Mouse (Mus musculus) myocyte (in vitro differentiated cells): ENCODE results near the gene Slc15a3. TPM values are rescaled to one million over a fixed set of nuclear protein-coding genes. Genes with fewer than 3 reads are reported as not detected.

Experiments used
- H3K27me3 ChIP-seq: one replicate; pipeline ENCODE4 v1.6.1; 2011; ENCODE audit not compliant: control insufficient read depth, insufficient read depth, insufficient read length
- H3K36me3 ChIP-seq: one replicate; pipeline ENCODE4 v1.6.1; 2011; ENCODE audit not compliant: control insufficient read depth, insufficient read depth
- H3K4me2 ChIP-seq: one replicate; pipeline ENCODE4 v1.6.1; 2011; ENCODE audit warnings: low read depth, control low read depth
- H3K4me3 ChIP-seq: one replicate; pipeline ENCODE4 v1.5.1; 2011; ENCODE audit warnings: mild to moderate bottlenecking, control low read depth, moderate library complexity
- H3K79me2 ChIP-seq: one replicate; pipeline ENCODE4 v1.6.1; 2011; ENCODE audit not compliant: control insufficient read depth, insufficient read depth
- H3ac ChIP-seq: one replicate; pipeline ENCODE4 v1.6.1; 2011; ENCODE audit not compliant: control insufficient read depth, insufficient read length
- CEBPB ChIP-seq: IDR thresholded peaks from 2 replicates; pipeline ENCODE4 v1.6.1; 2011; ENCODE audit warnings: mild to moderate bottlenecking, moderate library complexity; ENCODE audit not compliant: poor library complexity, insufficient read depth, severe bottlenecking
- E2F4 ChIP-seq: IDR thresholded peaks from one replicate; pipeline ENCODE4 v1.6.1; 2011; ENCODE audit warnings: mild to moderate bottlenecking, control low read depth, moderate library complexity; ENCODE audit not compliant: insufficient read depth
- MAX ChIP-seq: IDR thresholded peaks from one replicate; pipeline ENCODE4 v1.6.1; 2011; ENCODE audit warnings: low read depth, mild to moderate bottlenecking, control low read depth
- MYOD1 ChIP-seq, 3 experiments: IDR thresholded peaks; one replicate each; pipeline ENCODE4 v1.6.1; 2011; ENCODE audit warnings: control low read depth in 2 of 3, low read depth in 2 of 3, mild to moderate bottlenecking in 2 of 3, moderate library complexity in 1 of 3; ENCODE audit not compliant: insufficient read length in 2 of 3, control insufficient read depth in 1 of 3
- MYOG ChIP-seq, 3 experiments: IDR thresholded peaks; one replicate each; pipeline ENCODE4 v1.6.1; 2011; ENCODE audit warnings: control low read depth in 2 of 3, low read depth in 2 of 3, mild to moderate bottlenecking in 2 of 3; ENCODE audit not compliant: insufficient read length in 2 of 3, control insufficient read depth in 1 of 3, insufficient read depth in 1 of 3
- POLR2A ChIP-seq: IDR thresholded peaks from one replicate; pipeline ENCODE4 v1.6.1; 2011; ENCODE audit warnings: low read depth, mild to moderate bottlenecking, control low read depth, moderate library complexity; ENCODE audit not compliant: insufficient read length
- POLR2AphosphoS2 ChIP-seq: IDR thresholded peaks from one replicate; pipeline ENCODE4 v1.6.1; 2011; ENCODE audit warnings: low read depth, control low read depth; ENCODE audit not compliant: insufficient read length
- REST ChIP-seq: IDR thresholded peaks from one replicate; pipeline ENCODE4 v1.6.1; 2011; ENCODE audit warnings: mild to moderate bottlenecking, control low read depth, moderate library complexity; ENCODE audit not compliant: insufficient read depth, insufficient read length
- SRF ChIP-seq: IDR thresholded peaks from one replicate; pipeline ENCODE4 v1.6.1; 2011; ENCODE audit warnings: low read depth; ENCODE audit not compliant: control insufficient read depth, insufficient read length
- TCF12 ChIP-seq: IDR thresholded peaks from one replicate; pipeline ENCODE4 v1.6.1; 2011; ENCODE audit warnings: mild to moderate bottlenecking, control low read depth; ENCODE audit not compliant: poor library complexity, insufficient read depth, severe bottlenecking
- TCF3 ChIP-seq: IDR thresholded peaks from one replicate; pipeline ENCODE4 v1.6.1; 2011; ENCODE audit warnings: low read depth, control low read depth; ENCODE audit not compliant: insufficient read length
- USF1 ChIP-seq: IDR thresholded peaks from one replicate; pipeline ENCODE4 v1.6.1; 2011; ENCODE audit warnings: low read depth, mild to moderate bottlenecking, control low read depth, moderate library complexity
- polyA plus RNA-seq: library from polyadenylated mRNA; unstranded; fragments of >200 nt; fragmentation: generic; extraction: Trizol; gene quantifications from one replicate; pipeline ENCODE4 v1.2.1, GENCODE M21; 2012; ENCODE audit warnings: missing spikeins

Gene Slc15a3
- polyA plus RNA-seq, 1 experiment: 0.02 TPM

- Histone ChIP-seq H3K79me2 (no peaks in the 10 kb centered on the region), H3K4me2 (no peak overlapping the region), H3K27me3 (no peaks in the 10 kb centered on the region), H3ac (no peak overlapping the region), H3K4me3 (no peak overlapping the region), H3K36me3 (no peaks in the 10 kb centered on the region)
- TF ChIP-seq E2F4: no peak
- TF ChIP-seq MAX: no peak
- no peak for TF ChIP-seq SRF
- TF ChIP-seq REST: no peak
- TF ChIP-seq CEBPB: no peak
- no peak for TF ChIP-seq MYOD1 (IDR thresholded peaks at IDR 0.05; ENCODE audit: control insufficient read depth in 1 of 3, insufficient read length in 2 of 3, low read depth in 2 of 3)
- TF ChIP-seq TCF3: no peak
- no peak for TF ChIP-seq TCF12
- TF ChIP-seq POLR2AphosphoS2: no peak
- no peak for TF ChIP-seq USF1
- TF ChIP-seq POLR2A: no peak
- TF ChIP-seq MYOG (IDR thresholded peaks at IDR 0.05; ENCODE audit: control insufficient read depth in 1 of 3, insufficient read depth in 1 of 3, insufficient read length in 2 of 3, low read depth in 2 of 3): no peak
These were observed 33.8 kb upstream of the Slc15a3 start for GRCm38 (mm10) chr19:10805661-10806285.

- Histone ChIP-seq H3K79me2 (no peaks in the 10 kb centered on the region), H3K4me2 (no peak overlapping the region), H3K27me3 (no peaks in the 10 kb centered on the region), H3K36me3 (no peaks in the 10 kb centered on the region), H3ac (no peak overlapping the region), H3K4me3 (no peak overlapping the region)
- TF ChIP-seq E2F4: no peak
- TF ChIP-seq MYOD1 (IDR thresholded peaks at IDR 0.05; ENCODE audit: control insufficient read depth in 1 of 3, insufficient read length in 2 of 3, low read depth in 2 of 3): no peak
- TF ChIP-seq SRF: no peak
- TF ChIP-seq TCF12: no peak
- TF ChIP-seq POLR2AphosphoS2: no peak
- no peak for TF ChIP-seq TCF3
- TF ChIP-seq USF1: no peak
- no peak for TF ChIP-seq REST
- no peak for TF ChIP-seq CEBPB
- no peak for TF ChIP-seq MAX
- TF ChIP-seq POLR2A: no peak
- TF ChIP-seq MYOG (IDR thresholded peaks at IDR 0.05; ENCODE audit: control insufficient read depth in 1 of 3, insufficient read depth in 1 of 3, insufficient read length in 2 of 3, low read depth in 2 of 3): no peak
These were observed 30.8 kb upstream of the Slc15a3 start for GRCm38 (mm10) chr19:10808524-10809233.

GRCm38 (mm10) chr19:10809428-10810175 is 29.9 kb upstream of the Slc15a3 start:
- no peak overlapping the region for H3K4me2 ChIP-seq
- no peaks in the 10 kb centered on the region for H3K27me3 ChIP-seq
- TF ChIP-seq USF1: no peak
- no peak overlapping the region for H3ac ChIP-seq
- H3K36me3 ChIP-seq: no peaks in the 10 kb centered on the region
- H3K4me3 ChIP-seq: no peak overlapping the region
- no peaks in the 10 kb centered on the region for H3K79me2 ChIP-seq

GRCm38 (mm10) chr19:10810176-10810492 is 29.4 kb upstream of the Slc15a3 start:
- Histone ChIP-seq H3K4me2 (no peak overlapping the region), H3K79me2 (no peaks in the 10 kb centered on the region), H3K27me3 (no peaks in the 10 kb centered on the region), H3ac (no peak overlapping the region), H3K36me3 (no peaks in the 10 kb centered on the region), H3K4me3 (no peak overlapping the region)
- TF ChIP-seq TCF12: no peak
- no peak for TF ChIP-seq REST
- TF ChIP-seq TCF3: no peak
- no peak for TF ChIP-seq MYOG (IDR thresholded peaks at IDR 0.05; ENCODE audit: control insufficient read depth in 1 of 3, insufficient read depth in 1 of 3, insufficient read length in 2 of 3, low read depth in 2 of 3)
- no peak for TF ChIP-seq MAX
- no peak for TF ChIP-seq SRF
- no peak for TF ChIP-seq CEBPB
- TF ChIP-seq E2F4: no peak
- TF ChIP-seq MYOD1 (IDR thresholded peaks at IDR 0.05; ENCODE audit: control insufficient read depth in 1 of 3, insufficient read length in 2 of 3, low read depth in 2 of 3): no peak
- TF ChIP-seq USF1: no peak
- no peak for TF ChIP-seq POLR2AphosphoS2
- no peak for TF ChIP-seq POLR2A
